16 mouse cellular contexts compared by ENCODE assay signal in the genomic region with DNA sequence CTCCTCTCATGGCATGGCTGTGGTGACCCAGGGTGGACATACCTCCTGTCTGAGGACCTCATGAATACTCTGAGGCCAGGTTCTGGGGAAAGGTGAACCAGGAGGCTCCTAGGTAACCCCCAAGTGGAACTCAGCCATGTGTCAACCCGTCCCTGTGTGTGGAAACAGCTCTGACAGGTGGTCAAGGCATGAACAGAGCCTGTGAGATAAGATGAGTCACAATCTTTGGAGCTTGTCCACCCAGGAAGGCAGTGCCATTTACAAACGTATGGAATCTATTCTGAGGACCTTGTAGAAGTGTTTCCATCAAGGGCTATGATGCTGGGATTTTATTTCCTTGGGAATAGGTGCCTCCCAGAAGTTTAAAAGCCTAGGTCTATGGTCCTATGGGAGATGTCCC.
DNase-seq lines count a peak whose midpoint lies in the region; TF ChIP-seq lines count a peak whose summit lies in the region.
"Had no signal": no experiment of that assay in that cellular context is flagged by ENCODE, and none has a peak within 500 bp of the region (broad histone marks: within the 10 kb centered on the region; RNA-seq: fewer than 3 reads in every experiment).

No protein-coding gene starts in this region.

- peak overlapping the region; percentile 42; the same call in 1 of the 2 replicates for H3K27ac ChIP-seq in cerebellum, adult 2 months (ENCODE audit: insufficient read depth, low read length)
- H3K27ac ChIP-seq: embryonic facial prominence, embryonic 12.5 days; forebrain, embryonic 13.5 days; forebrain, embryonic 15.5 days had no signal

- DNase-seq in cerebellum, adult 2 months, result peak in 1 of 2 experiments; percentile 65
- no peak for DNase-seq in cerebellum, postnatal 14 days
- peak; percentile 48 for DNase-seq in 3T3-L1 (ENCODE audit: low read depth, low spot score)
- peak; percentile 31 for DNase-seq in NIH3T3 (ENCODE audit: low read depth)
- no peak for DNase-seq in gastrocnemius, adult 8-10 months (ENCODE audit: low spot score in 2 of 2)
- no peak for DNase-seq in retina, postnatal 1 day
- DNase-seq: adrenal gland, adult 2 months; adrenal gland, postnatal 10 days; adrenal gland, postnatal 25 days; B cell, adult 2 months; cerebellum, postnatal 10 days; forebrain, postnatal 0 days had no signal

- TF ChIP-seq CTCF in cerebellum, adult 2 months (IDR thresholded peaks at IDR 0.05; ENCODE audit: borderline replicate concordance, insufficient read depth, low read depth, low read length), result no peak

- WGBS in cerebellum, adult 2 months, result 11% methylated on average over 2 of the region's 2 CpGs

- peaks cover 55% of the 10 kb centered on the region for H3K4me1 ChIP-seq in cerebellum, adult 2 months (ENCODE audit: control insufficient read depth, insufficient read depth, low read length)

- no peak for TF ChIP-seq POLR2A in cerebellum, adult 2 months (IDR thresholded peaks at IDR 0.05; ENCODE audit: borderline replicate concordance, insufficient read depth, low read length)

- H3K27me3 ChIP-seq in cerebellum, adult 2 months (ENCODE audit: control insufficient read depth, insufficient read depth, low read length), result no peaks in the 10 kb centered on the region
- H3K27me3 ChIP-seq: embryonic facial prominence, embryonic 12.5 days; forebrain, embryonic 13.5 days; forebrain, embryonic 15.5 days had no signal

- no peak overlapping the region for H3K4me3 ChIP-seq in cerebellum, adult 2 months (replicated peaks; ENCODE audit: insufficient read depth, low read depth, low read length)
- H3K4me3 ChIP-seq: embryonic facial prominence, embryonic 10.5 days; embryonic facial prominence, embryonic 12.5 days; forebrain, embryonic 13.5 days; forebrain, embryonic 15.5 days had no signal

Comparison
In these comparisons a context has a peak if more than half of its experiments do, and no peak if none do; other contexts are left out.
1. DNase-seq: peak in 3T3-L1 (single experiment) and NIH3T3 (single experiment); none in cerebellum, postnatal 14 days (0 of 2), gastrocnemius, adult 8-10 months (0 of 2) and retina, postnatal 1 day (single experiment).